Mouse (Mus musculus) layer of hippocampus, postnatal 25 days (tissue): ENCODE measurements at regions not wholly inside any gene's neighbourhood (a gene's known extent, or its start where the extent isn't known, plus 50 kb on each side); places are given as distances from the start of the nearest gene placed in this dataset.
A peak's percentile ranks its signal among the peaks of the same experiment; 100 is the strongest.

Experiments used
- DNase-seq, 2 experiments: peaks; one replicate each; pipeline ENCODE4 v3.0.0; 2022; ENCODE audit warnings: mixed read lengths in 2 of 2, low spot score in 1 of 2; ENCODE audit errors: extremely low spot score in 1 of 2

DNA sequence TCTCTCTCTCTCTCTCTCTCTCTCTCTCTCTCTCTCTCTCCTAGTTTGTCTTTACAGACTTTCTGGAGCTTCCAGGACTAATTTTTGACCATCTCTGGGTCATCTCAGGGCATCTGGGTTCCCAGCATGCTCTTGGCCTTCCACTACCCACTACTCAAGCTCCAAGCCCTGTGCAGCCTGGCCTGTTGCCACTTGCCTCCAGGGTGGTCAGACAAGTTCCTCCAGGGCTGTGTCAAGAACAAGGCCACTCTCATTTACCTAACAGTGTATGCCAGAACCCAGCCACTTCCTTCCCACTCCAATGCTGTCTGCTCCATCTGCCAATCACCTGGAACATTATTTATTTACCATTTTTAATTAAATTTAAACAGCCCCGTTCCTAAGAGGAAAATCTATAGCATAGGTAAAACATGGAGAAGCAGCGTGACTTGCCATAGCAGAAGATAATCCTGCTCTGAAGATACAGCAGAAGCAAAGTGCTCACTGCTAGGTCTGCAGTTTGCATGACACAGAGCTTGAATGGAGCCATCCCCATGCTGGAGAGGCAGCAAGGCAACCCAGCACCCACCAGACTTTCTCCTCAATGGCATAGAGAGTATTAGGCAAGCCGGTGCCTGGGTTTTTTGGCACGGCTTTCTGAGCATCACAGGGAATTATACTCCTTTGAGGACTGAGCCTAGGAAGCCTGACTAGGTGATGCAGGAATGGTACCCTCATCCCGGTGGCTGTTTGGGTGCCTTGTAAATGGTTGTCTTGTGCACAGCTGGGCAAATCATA is 54.0 kb downstream of the Foxi1 start:
- no peak for DNase-seq

DNA sequence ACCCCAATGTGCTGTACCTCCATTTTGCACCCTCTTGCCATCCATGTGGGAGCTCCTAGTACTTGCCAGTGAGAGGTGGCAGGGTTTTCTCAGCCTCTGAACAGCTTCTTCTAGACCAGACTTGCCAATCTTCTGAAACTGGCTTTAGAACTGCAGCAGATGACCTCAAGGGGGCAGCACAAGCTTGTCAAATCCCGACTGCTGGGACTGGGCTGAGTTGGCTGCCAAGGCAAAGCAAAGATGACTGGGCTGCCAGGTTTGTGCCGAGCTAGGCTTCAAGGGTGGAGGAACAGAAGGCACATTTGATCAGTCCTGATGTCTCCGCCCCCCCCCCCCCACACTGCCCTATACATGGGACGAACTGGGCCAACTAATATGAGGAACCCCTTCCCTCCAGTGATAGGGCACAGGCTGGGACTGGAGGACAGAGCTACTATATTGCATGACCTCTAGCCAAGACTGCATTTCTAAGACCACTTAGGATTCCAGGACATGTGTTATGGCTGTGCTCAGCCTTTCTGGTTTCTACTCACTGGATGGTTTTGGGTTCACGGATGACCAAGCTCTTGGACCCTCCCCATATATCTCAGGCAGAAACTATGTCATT is 51.1 kb upstream of the 4930469K13Rik start:
- peak; percentile 82 to 95 for DNase-seq
